Mouse (Mus musculus) hindbrain, embryonic 13.5 days (tissue): ENCODE results near the gene Fam161a. TPM values are rescaled to one million over a fixed set of nuclear protein-coding genes. Genes with fewer than 3 reads are reported as not detected.

Source experiments
- ATAC-seq: fragments of 200-750 bp; cut with Nextera tagmentation; 2 replicates; pipeline ENCODE4 v1.8.0; 2017; ENCODE audit warnings: moderate TSS enrichment; ENCODE audit not compliant: low FRiP score
- H3K27ac ChIP-seq: fragments of 300-500 bp; sonication (generic); 2 replicates; pipeline ENCODE4 v1.5.1; 2015; ENCODE audit warnings: inconsistent platforms, mild to moderate bottlenecking, moderate library complexity
- H3K27me3 ChIP-seq: fragments of 300-500 bp; sonication (generic); 2 replicates; pipeline ENCODE4 v1.6.1; 2015; ENCODE audit warnings: mild to moderate bottlenecking, inconsistent platforms
- H3K36me3 ChIP-seq: fragments of 300-500 bp; sonication (generic); 2 replicates; pipeline ENCODE4 v1.6.1; 2015; ENCODE audit warnings: mild to moderate bottlenecking, inconsistent platforms
- H3K4me1 ChIP-seq: fragments of 300-500 bp; sonication (generic); replicated peaks from 2 replicates; pipeline ENCODE4 v1.6.1; 2015; ENCODE audit warnings: inconsistent platforms
- H3K4me2 ChIP-seq: fragments of 300-500 bp; sonication (generic); 2 replicates; pipeline ENCODE4 v1.6.1; 2015; ENCODE audit warnings: inconsistent platforms, mild to moderate bottlenecking, moderate library complexity
- H3K4me3 ChIP-seq: fragments of 300-500 bp; sonication (generic); 2 replicates; pipeline ENCODE4 v1.5.1; 2015; ENCODE audit warnings: mild to moderate bottlenecking, inconsistent platforms
- H3K9ac ChIP-seq: fragments of 300-500 bp; sonication (generic); 2 replicates; pipeline ENCODE4 v1.6.1; 2015; ENCODE audit warnings: mild to moderate bottlenecking, inconsistent platforms
- H3K9me3 ChIP-seq: fragments of 300-500 bp; sonication (generic); 2 replicates; pipeline ENCODE4 v1.6.1; 2016; ENCODE audit warnings: inconsistent platforms
- WGBS: fragments of 180-500 bp; shearing (Covaris S2); methylation state at CpG from one replicate; pipeline ENCODE4 v1.1.7; 2015; 5-methylcytosine and 5-hydroxymethylcytosine counted together
- polyA plus RNA-seq: library from polyadenylated mRNA; unstranded; fragments of >200 nt; fragmentation: Nextera tagmentation; extraction: Ambion mirVana; gene quantifications from 2 replicates; pipeline ENCODE4 v1.2.1, GENCODE M21; 2015

Gene Fam161a
- polyA plus RNA-seq, 1 experiment from 2014 or later, result 6.6 TPM

DNA sequence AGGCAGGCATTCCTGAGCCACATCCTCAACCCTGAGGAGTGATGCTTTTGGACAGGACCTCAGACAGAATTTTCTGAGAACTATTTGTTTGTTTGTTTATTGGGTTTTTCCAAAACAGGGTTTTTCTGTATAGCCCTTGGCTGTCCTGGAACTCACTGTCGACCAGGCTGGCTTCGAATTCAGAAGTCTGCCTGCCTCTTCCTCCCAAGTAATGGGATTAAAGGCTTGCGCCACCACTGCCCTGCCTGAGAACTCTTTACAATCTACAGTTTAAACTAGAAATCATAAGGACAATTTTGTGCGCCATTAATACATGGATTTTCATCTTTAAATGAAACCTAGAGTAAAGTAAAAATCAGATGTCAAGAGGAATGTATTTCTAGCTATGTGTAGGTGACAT is 11.9 kb upstream of the Fam161a start:
- H3K9me3 ChIP-seq, result no peaks in the 10 kb centered on the region
- no peak overlapping the region for H3K9ac ChIP-seq
- H3K4me1 ChIP-seq, result peaks cover 12% of the 10 kb centered on the region
- no peak overlapping the region for H3K27ac ChIP-seq
- H3K4me3 ChIP-seq, result no peak overlapping the region
- H3K27me3 ChIP-seq, result no peaks in the 10 kb centered on the region
- H3K4me2 ChIP-seq, result no peak overlapping the region
- no peak for ATAC-seq
- peaks cover 59% of the 10 kb centered on the region for H3K36me3 ChIP-seq
- 95% methylated on average over 4 of the region's 4 CpGs for WGBS

DNA sequence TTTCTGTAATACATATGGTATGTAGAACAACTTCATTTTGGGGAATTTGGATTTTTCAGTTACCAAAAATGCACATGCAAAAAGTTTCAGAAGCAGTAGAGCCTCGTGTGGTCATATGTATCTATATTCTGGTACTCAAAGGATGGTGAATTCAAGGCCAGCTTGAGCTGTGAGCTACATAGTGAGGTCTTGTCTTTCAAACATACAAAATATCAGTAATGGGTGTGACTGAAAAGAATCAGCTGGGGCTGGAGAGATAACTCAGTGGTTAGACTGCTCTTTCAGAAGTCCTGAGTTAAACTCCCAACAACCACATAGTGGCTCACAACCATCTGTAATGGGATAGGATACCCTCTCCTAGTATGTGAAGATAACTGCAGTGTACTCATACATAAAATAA is 9.0 kb upstream of the Fam161a start:
- 83% methylated on average over 1 of the region's 1 CpGs for WGBS
- H3K4me2 ChIP-seq, result no peak overlapping the region
- no peak overlapping the region for H3K9ac ChIP-seq
- ATAC-seq, result no peak
- H3K27ac ChIP-seq, result no peak overlapping the region
- no peaks in the 10 kb centered on the region for H3K9me3 ChIP-seq
- H3K4me1 ChIP-seq, result no peaks in the 10 kb centered on the region
- H3K36me3 ChIP-seq, result peaks cover 79% of the 10 kb centered on the region
- H3K4me3 ChIP-seq, result no peak overlapping the region
- no peaks in the 10 kb centered on the region for H3K27me3 ChIP-seq

DNA sequence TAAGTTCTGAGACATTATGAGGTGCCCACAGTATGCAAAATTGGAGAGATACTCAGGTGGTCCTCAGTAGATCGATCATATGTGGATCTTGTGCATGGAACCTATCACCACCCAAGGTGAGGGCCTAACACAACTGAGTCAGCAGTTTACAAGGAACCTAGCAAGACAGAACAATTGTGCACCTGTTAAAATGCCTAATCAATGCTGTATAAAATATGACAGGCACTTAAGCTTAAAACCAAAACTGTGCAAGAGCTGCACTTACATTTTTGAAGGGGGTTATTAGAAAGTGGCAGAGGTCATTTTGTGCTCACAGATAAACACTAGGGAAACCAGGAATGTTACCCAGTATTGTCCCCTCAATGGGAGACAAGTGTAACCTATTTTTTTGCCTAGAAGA is 2.1 kb upstream of the Fam161a start:
- Histone ChIP-seq H3K4me3 (no peak overlapping the region), H3K27ac (no peak overlapping the region), H3K36me3 (peaks cover 42% of the 10 kb centered on the region), H3K4me2 (no peak overlapping the region), H3K9ac (no peak overlapping the region), H3K4me1 (peaks cover 13% of the 10 kb centered on the region), H3K9me3 (no peaks in the 10 kb centered on the region), H3K27me3 (no peaks in the 10 kb centered on the region)
- no peak for ATAC-seq
- WGBS, result 95% methylated on average over 1 of the region's 1 CpGs

DNA sequence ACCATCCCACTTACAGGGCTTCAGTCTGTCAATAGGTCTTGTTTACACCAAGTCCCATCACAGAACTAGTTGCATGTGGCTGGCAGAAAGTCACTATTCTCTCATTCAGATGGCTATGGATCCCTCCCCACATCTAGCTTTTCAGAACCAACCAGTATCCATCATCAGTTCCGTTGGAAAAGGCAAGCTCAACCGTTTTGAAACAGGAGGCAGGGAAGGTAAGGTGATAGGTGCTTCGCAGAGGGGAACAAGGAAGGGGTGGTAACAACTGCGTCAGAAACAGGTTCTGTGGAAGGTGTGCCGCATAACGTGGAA is 208 bp upstream of the Fam161a start:
- peak overlapping the region; percentile 59 for H3K4me3 ChIP-seq
- peaks cover 16% of the 10 kb centered on the region for H3K4me1 ChIP-seq
- H3K9ac ChIP-seq, result peak overlapping the region; percentile 84
- H3K36me3 ChIP-seq, result peaks cover 26% of the 10 kb centered on the region
- peak; percentile 64 for ATAC-seq
- H3K4me2 ChIP-seq, result peak overlapping the region; percentile 70
- peak overlapping the region; percentile 97 for H3K27ac ChIP-seq
- no peaks in the 10 kb centered on the region for H3K9me3 ChIP-seq
- H3K27me3 ChIP-seq, result no peaks in the 10 kb centered on the region
- 6% methylated on average over 6 of the region's 6 CpGs for WGBS

DNA sequence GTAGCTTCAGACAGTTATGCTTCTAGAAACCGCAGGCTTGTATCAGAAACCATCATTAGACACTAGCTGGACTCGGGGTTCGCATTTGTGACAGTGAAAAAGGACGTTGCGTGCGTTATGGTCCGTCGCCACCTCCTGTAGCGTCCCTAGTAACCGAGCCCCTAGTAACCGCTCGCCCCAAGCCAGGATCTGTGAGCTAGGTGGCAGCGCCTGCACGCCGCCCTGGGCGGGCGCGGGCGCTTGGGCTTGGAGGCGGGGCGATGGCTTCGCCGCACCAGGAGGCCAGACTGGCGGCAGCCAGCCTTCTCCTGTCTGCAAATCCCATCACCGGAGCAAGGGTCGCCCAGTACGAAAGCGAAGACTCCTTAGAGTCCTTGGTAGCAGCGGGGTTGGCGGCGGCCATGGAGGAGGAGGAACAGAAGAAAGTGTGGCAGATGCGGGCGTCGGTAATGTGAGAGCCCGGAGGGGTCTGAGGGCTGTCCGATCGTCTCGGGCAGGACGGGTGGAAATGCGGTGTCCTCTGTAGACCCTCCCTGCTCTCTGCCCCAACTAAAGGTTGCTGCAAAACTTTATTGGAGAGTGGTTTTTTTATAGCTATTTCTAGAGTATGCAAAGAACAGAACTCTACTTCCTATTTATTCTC is 971 bp downstream of the Fam161a start:
- under 1% methylated on average over 40 of the region's 40 CpGs for WGBS
- H3K9me3 ChIP-seq, result no peaks in the 10 kb centered on the region
- H3K27ac ChIP-seq, result peak overlapping the region; percentile 97
- H3K4me3 ChIP-seq, result peak overlapping the region; percentile 59
- peaks cover 19% of the 10 kb centered on the region for H3K36me3 ChIP-seq
- H3K27me3 ChIP-seq, result no peaks in the 10 kb centered on the region
- peak overlapping the region; percentile 70 for H3K4me2 ChIP-seq
- H3K4me1 ChIP-seq, result peaks cover 16% of the 10 kb centered on the region
- peak; percentile 97 for ATAC-seq
- H3K9ac ChIP-seq, result peak overlapping the region; percentile 84

DNA sequence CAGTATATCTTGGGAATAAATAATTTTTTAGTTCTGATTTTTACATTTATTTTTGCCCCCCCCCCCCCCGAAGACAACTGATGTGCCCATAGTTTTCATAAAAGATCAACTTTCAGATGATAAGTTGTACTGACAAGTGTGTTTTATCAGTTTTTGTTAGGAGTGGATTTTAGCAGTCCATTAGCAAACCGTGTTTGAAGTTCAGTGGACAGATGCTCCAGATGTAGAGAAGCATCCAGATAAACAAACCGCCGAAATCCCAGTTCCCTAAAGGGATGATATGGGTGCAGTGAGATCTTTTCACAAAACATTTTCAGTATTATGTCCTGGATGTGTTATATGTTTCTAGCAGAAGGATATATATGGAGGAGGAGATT is 1.5 kb downstream of the Fam161a start:
- H3K9me3 ChIP-seq, result no peaks in the 10 kb centered on the region
- peak overlapping the region; percentile 59 for H3K4me3 ChIP-seq
- H3K9ac ChIP-seq, result peak overlapping the region; percentile 84; the same call in 1 of the 2 replicates
- H3K36me3 ChIP-seq, result peaks cover 14% of the 10 kb centered on the region
- no peaks in the 10 kb centered on the region for H3K27me3 ChIP-seq
- no peak overlapping the region for H3K27ac ChIP-seq
- no peak for ATAC-seq
- H3K4me2 ChIP-seq, result peak overlapping the region; percentile 70
- 35% methylated on average over 4 of the region's 4 CpGs for WGBS
- H3K4me1 ChIP-seq, result peaks cover 16% of the 10 kb centered on the region

DNA sequence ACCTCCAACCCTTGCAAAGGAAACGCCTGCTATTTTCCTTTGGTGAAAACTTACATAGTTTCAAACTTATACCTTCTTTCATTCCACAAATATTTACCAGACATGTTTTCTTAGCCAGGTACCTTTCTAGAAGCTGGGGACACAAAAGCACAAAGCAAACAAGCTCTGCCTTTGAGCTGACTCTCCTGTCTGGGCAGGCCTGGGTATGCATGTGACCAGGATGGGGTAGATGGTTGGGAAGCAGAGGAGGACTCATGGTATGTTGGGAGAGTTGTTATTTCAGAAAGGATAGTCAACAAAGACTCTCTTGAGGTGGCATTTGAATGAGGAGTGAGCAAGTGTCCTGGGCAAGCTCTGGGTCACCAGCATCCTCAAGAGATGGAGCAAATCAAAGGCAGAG is 5.8 kb downstream of the Fam161a start:
- Histone ChIP-seq H3K27ac (no peak overlapping the region), H3K27me3 (no peaks in the 10 kb centered on the region), H3K4me2 (no peak overlapping the region), H3K9me3 (no peaks in the 10 kb centered on the region), H3K4me1 (peaks cover 11% of the 10 kb centered on the region; the same call in 1 of the 2 replicates), H3K4me3 (no peak overlapping the region), H3K9ac (no peak overlapping the region), H3K36me3 (no peaks in the 10 kb centered on the region)
- 83% methylated on average over 1 of the region's 1 CpGs for WGBS
- ATAC-seq, result no peak

DNA sequence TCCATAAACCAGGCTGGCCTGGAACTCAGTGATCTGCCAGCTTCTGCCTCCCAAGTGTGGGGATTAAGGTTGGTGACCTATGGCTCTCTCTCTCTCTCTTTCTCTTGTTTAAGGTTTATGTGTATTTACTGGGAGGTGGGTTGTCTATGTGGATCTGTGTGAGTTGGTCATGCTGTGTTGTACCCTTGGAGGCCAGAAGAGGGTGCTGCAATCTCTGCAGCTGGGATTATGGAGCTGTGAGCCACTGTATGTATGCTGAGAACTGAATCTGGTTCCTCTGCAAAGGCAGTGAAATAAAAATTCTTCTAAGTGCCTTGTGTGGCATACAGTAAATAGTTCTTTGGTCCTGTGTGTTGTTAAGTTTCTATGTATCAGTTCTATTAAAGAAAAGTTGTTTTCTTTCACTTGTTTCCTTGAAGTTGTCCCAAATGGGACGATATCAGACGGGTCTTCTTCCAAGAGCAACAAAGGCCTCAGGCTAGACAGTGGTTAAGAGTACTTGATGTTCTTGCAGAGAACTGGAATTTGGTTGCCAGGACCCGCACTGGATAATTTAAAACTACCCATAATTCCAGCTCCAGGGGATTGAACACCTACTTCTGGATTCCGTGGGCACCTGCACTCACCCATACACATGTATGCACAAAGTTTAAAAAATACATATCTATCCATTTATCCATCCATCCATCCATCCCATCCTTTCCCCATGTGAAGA is 6.4 kb downstream of the Fam161a start:
- Histone ChIP-seq H3K9ac (no peak overlapping the region), H3K36me3 (no peaks in the 10 kb centered on the region), H3K4me3 (no peak overlapping the region), H3K4me2 (no peak overlapping the region), H3K27me3 (no peaks in the 10 kb centered on the region), H3K4me1 (peaks cover 10% of the 10 kb centered on the region; the same call in 1 of the 2 replicates), H3K27ac (no peak overlapping the region), H3K9me3 (no peaks in the 10 kb centered on the region)
- WGBS, result 86% methylated on average over 4 of the region's 4 CpGs
- ATAC-seq, result no peak

DNA sequence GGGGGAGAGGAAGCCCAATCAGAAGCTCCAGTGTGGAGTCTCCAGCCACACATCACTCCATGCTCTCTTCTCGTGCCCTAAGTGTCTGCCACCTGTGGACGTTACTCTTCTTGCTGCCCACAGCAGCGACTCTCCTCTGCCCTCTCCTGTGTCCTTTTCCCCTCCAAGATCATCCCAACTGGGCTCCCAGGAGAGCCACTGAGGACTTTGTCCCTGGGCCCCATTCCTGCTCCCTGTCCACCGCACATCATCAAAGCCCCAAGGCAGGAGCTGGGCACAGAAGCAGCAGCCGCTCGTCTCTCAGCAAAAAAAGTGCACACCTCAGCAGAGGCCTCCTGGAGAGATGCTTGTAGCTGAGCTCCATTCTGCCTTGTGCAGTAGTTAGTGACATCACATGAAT is 7.7 kb downstream of the Fam161a start:
- Histone ChIP-seq H3K36me3 (no peaks in the 10 kb centered on the region), H3K27me3 (no peaks in the 10 kb centered on the region), H3K9ac (no peak overlapping the region), H3K4me1 (0 out of 2 replicates have a peak, but pooled peaks cover 4% of the 10 kb centered on the region), H3K27ac (no peak overlapping the region), H3K9me3 (no peaks in the 10 kb centered on the region), H3K4me3 (no peak overlapping the region), H3K4me2 (no peak overlapping the region)
- 72% methylated on average over 6 of the region's 6 CpGs for WGBS
- ATAC-seq, result no peak

DNA sequence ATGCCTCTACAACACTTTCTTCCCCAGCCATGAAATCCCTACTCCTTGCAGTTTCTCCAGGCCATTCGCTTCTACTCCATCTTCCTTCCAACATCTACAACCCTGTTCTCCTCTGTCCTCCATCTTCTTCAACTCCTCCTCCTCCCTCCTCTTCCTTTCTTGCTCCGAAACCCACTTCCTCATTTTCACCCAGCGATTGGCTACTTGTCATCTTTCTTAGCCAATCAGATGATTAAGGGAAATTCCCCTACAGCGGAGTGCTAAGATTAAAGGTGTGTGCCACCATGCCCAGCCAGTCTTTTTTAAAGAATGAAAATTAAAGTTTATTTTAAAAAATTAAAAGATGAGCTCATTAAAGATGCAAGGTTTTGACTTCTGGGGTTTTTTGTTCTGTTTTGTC is 10.6 kb downstream of the Fam161a start:
- H3K4me1 ChIP-seq, result no peaks in the 10 kb centered on the region
- H3K36me3 ChIP-seq, result no peaks in the 10 kb centered on the region
- no peak overlapping the region for H3K9ac ChIP-seq
- whole genome bisulfite sequencing, result 91% methylated on average over 4 of the region's 4 CpGs
- H3K4me3 ChIP-seq, result no peak overlapping the region
- no peaks in the 10 kb centered on the region for H3K9me3 ChIP-seq
- H3K27me3 ChIP-seq, result no peaks in the 10 kb centered on the region
- H3K27ac ChIP-seq, result no peak overlapping the region
- H3K4me2 ChIP-seq, result no peak overlapping the region
- ATAC-seq, result no peak

DNA sequence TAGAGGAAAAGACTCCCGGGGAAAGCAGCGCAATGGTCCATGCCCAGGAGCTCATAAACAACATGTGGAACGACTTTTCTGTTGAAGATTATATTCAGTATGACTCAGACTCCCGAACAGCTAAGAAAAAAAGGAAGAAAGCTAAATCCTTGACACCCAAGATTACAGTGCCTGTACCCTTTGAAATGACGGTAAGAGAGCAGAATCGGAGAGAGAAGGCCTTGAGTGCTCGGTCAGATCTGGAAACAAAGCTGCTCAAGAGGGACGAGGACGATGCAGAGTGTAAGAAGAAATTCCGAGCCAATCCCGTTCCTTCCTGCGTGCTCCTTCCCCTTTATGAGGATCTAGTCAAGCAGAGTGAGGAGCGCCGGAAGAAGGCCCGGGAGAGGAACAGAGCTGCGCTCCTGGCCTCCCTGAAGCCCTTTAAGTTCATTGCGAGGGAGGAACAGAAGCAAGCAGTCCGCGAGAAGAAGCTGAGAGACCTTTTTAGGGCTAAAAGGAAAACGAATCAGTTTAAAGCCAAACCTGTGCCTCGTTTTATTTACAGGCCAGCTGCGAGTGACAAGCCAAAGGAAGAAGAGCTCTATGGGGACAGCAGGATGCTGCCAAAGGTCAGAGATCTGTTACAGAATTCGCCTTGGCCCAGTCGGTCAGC is 12.9 kb downstream of the Fam161a start:
- Histone ChIP-seq H3K9me3 (no peaks in the 10 kb centered on the region), H3K27ac (no peak overlapping the region), H3K4me1 (no peaks in the 10 kb centered on the region), H3K36me3 (no peaks in the 10 kb centered on the region), H3K9ac (no peak overlapping the region), H3K4me2 (no peak overlapping the region), H3K27me3 (no peaks in the 10 kb centered on the region), H3K4me3 (no peak overlapping the region)
- WGBS, result 71% methylated on average over 24 of the region's 24 CpGs
- ATAC-seq, result no peak

DNA sequence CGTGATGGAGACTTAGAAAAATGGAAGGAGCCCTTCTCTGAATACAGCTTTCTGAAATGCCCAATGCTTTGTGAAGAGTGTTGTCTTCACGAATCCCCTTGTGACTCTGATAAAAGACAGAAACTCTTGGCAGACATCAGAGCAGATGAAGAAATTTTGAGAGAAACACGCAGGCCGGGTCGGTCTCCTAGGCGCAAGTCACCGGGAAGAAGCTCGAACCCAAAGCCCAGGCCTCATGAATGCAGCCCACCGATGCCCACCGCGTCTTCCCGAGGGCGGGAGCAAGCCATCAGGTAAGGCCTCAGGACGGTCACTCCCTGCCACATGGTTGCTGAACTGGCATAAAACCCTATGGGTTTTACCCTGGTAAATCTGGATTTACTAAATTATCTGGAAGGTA is 13.5 kb downstream of the Fam161a start:
- H3K4me3 ChIP-seq, result no peak overlapping the region
- H3K36me3 ChIP-seq, result no peaks in the 10 kb centered on the region
- no peak for ATAC-seq
- no peaks in the 10 kb centered on the region for H3K9me3 ChIP-seq
- no peaks in the 10 kb centered on the region for H3K27me3 ChIP-seq
- WGBS, result 96% methylated on average over 14 of the region's 14 CpGs
- H3K4me2 ChIP-seq, result no peak overlapping the region
- no peaks in the 10 kb centered on the region for H3K4me1 ChIP-seq
- no peak overlapping the region for H3K27ac ChIP-seq
- H3K9ac ChIP-seq, result no peak overlapping the region

DNA sequence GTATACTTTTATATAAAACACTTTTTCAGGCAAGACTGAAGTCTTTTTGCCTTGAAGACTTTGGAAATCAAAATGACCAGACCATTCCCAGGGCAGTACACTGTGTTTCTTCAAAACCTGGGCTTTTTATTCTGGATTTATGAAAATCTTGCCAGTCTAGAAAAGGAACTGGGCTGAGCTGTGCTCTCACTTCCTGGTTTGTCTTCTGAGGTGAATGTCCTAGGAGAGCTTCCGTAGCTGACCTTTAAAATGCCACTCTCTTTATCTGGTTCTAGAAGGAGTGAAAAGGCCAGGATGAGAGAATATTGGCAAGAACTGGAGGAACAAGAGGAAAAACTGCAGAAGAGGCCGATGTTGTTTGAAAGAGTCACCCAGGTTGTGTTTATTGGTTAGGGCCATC is 15.8 kb downstream of the Fam161a start:
- H3K4me1 ChIP-seq, result no peaks in the 10 kb centered on the region
- H3K27ac ChIP-seq, result no peak overlapping the region
- H3K36me3 ChIP-seq, result no peaks in the 10 kb centered on the region
- no peak overlapping the region for H3K4me3 ChIP-seq
- H3K9ac ChIP-seq, result no peak overlapping the region
- no peaks in the 10 kb centered on the region for H3K27me3 ChIP-seq
- H3K9me3 ChIP-seq, result no peaks in the 10 kb centered on the region
- 94% methylated on average over 2 of the region's 2 CpGs for WGBS
- no peak overlapping the region for H3K4me2 ChIP-seq
- ATAC-seq, result no peak
